Mouse (Mus musculus) forebrain, embryonic 11.5 days (tissue): ENCODE results near the gene Prtg. TPM values are rescaled to one million over a fixed set of nuclear protein-coding genes. Genes with fewer than 3 reads are reported as not detected.

ENCODE experiments used
- polyA plus RNA-seq: library from polyadenylated mRNA; unstranded; fragments of >200 nt; fragmentation: Nextera tagmentation; extraction: Ambion mirVana; gene quantifications from 2 replicates; pipeline ENCODE4 v1.2.1, GENCODE M21; 2014

Prtg gene
- polyA plus RNA-seq, 1 experiment from 2014 or later = 3.6 TPM

Other genes with a start within 250 kb of the Prtg start
- 781 and 793 TPM in 2 replicates for gene Nedd4, start 144.5 kb upstream of the Prtg start, polyA plus RNA-seq
- gene Pygo1, start 118.8 kb downstream of the Prtg start, polyA plus RNA-seq = 13.0 and 13.2 TPM in 2 replicates
- gene Dyx1c1, start 151.9 kb downstream of the Prtg start, polyA plus RNA-seq = 1.6 and 1.9 TPM in 2 replicates
- 0.15 TPM in 1 of 2 replicates, not detected in the other for gene Gm44503, start 152.0 kb downstream of the Prtg start, polyA plus RNA-seq
- 17.6 and 18.7 TPM in 2 replicates for gene Ccpg1os, start 178.5 kb downstream of the Prtg start, polyA plus RNA-seq
- 19.6 and 20.4 TPM in 2 replicates for gene Ccpg1, start 178.6 kb downstream of the Prtg start, polyA plus RNA-seq
- gene Pigb, start 233.5 kb downstream of the Prtg start, polyA plus RNA-seq = 15.8 and 19.8 TPM in 2 replicates
- 0.67 and 0.79 TPM in 2 replicates for gene Rab27a, start 238.0 kb downstream of the Prtg start, polyA plus RNA-seq